Mouse (Mus musculus) heart, embryonic 14.5 days (tissue): Measurements from ENCODE around the gene Ube2cbp. TPM values are rescaled to one million over a fixed set of nuclear protein-coding genes. Genes with fewer than 3 reads are reported as not detected.

Source experiments
- ATAC-seq: fragments of 200-750 bp; cut with Nextera tagmentation; 2 replicates; pipeline ENCODE4 v1.8.0; 2017; ENCODE audit warnings: low read depth, moderate TSS enrichment; ENCODE audit not compliant: insufficient number of reproducible peaks, insufficient read depth, low FRiP score
- H3K27ac ChIP-seq, 2 experiments: fragments of 200-500 bp in 1 of 2; fragments of 300-500 bp in 1 of 2; sonication (generic) in 1 of 2; replicated peaks in 1 of 2; 2 replicates each; pipeline ENCODE4 v1.5.1; 2012 to 2014; ENCODE audit warnings: low read depth in 2 of 2, low read length in 2 of 2, control low read depth in 1 of 2, mild to moderate bottlenecking in 1 of 2, mixed read lengths in 1 of 2; ENCODE audit not compliant: control insufficient read depth in 1 of 2, insufficient read depth in 1 of 2
- H3K27me3 ChIP-seq: fragments of 300-500 bp; sonication (generic); 2 replicates; pipeline ENCODE4 v1.6.1; 2014; ENCODE audit warnings: mild to moderate bottlenecking, low read length, control low read depth; ENCODE audit not compliant: control insufficient read depth, insufficient read depth
- H3K36me3 ChIP-seq: fragments of 300-500 bp; sonication (generic); 2 replicates; pipeline ENCODE4 v1.6.1; 2014; ENCODE audit warnings: mild to moderate bottlenecking, control low read depth, low read length, mixed read lengths; ENCODE audit not compliant: control insufficient read depth, insufficient read depth
- H3K4me1 ChIP-seq, 2 experiments: fragments of 200-500 bp in 1 of 2; fragments of 300-500 bp in 1 of 2; sonication (generic) in 1 of 2; 2 replicates each; pipeline ENCODE4 v1.6.1; 2012 to 2014; ENCODE audit warnings: low read length in 2 of 2, control low read depth in 1 of 2, mixed read lengths in 1 of 2; ENCODE audit not compliant: control insufficient read depth in 2 of 2, insufficient read depth in 2 of 2
- H3K4me2 ChIP-seq: fragments of 300-500 bp; sonication (generic); 2 replicates; pipeline ENCODE4 v1.6.1; 2014; ENCODE audit warnings: mild to moderate bottlenecking, low read length
- H3K4me3 ChIP-seq, 2 experiments: fragments of 200-500 bp in 1 of 2; fragments of 300-500 bp in 1 of 2; sonication (generic) in 1 of 2; 2 replicates each; pipeline ENCODE4 v1.5.1; 2012 to 2014; ENCODE audit warnings: low read length in 2 of 2, mild to moderate bottlenecking in 2 of 2, control low read depth in 1 of 2, low read depth in 1 of 2, moderate library complexity in 1 of 2; ENCODE audit not compliant: control insufficient read depth in 1 of 2, insufficient read depth in 1 of 2
- H3K9ac ChIP-seq: fragments of 300-500 bp; sonication (generic); 2 replicates; pipeline ENCODE4 v1.6.1; 2014; ENCODE audit warnings: mild to moderate bottlenecking, low read length
- H3K9me3 ChIP-seq: fragments of 300-500 bp; sonication (generic); 2 replicates; pipeline ENCODE4 v1.6.1; 2016; ENCODE audit warnings: low read length, control low read depth; ENCODE audit not compliant: control insufficient read depth
- WGBS: fragments of 180-500 bp; shearing (Covaris S2); extraction: QIAGEN DNeasy Blood & Tissue Kit; methylation state at CpG from one replicate; pipeline ENCODE4 v1.1.7; 2014; 5-methylcytosine and 5-hydroxymethylcytosine counted together
- polyA plus RNA-seq: library from polyadenylated mRNA; unstranded; fragments of >200 nt; fragmentation: Nextera tagmentation; extraction: Ambion mirVana; gene quantifications from 2 replicates; pipeline ENCODE4 v1.2.1, GENCODE M21; 2014

Ube2cbp gene
- 4.1 and 4.6 TPM in 2 replicates for polyA plus RNA-seq

GRCm38 (mm10) chr9:86464151-86465105 lies at the start of gene Ube2cbp:
Gene Ube2cbp, minus strand, starts transcription at chr9:86464950.
- 2% methylated on average over 70 of the region's 70 CpGs for WGBS
- peak within 1 kb of the TSS; percentile 70 to 80 for H3K4me3 ChIP-seq
- ATAC-seq = peak; percentile 81
- H3K4me1 ChIP-seq = peaks cover 0 to 6% of the 10 kb centered on the region in 2 experiments; a peak in 1 of 4 replicates
- H3K9me3 ChIP-seq = no peaks in the 10 kb centered on the region
- H3K9ac ChIP-seq = peak within 1 kb of the TSS; percentile 84
- H3K36me3 ChIP-seq = no peaks in the 10 kb centered on the region
- H3K27me3 ChIP-seq = peaks cover 7% of the 10 kb centered on the region
- H3K4me2 ChIP-seq = peak within 1 kb of the TSS; percentile 75
- peak within 1 kb of the TSS; percentile 65 to 71; a peak in 2 of 4 replicates for H3K27ac ChIP-seq

- 59% methylated on average over 3 of the region's 3 CpGs for WGBS
- peaks cover 56% of the 10 kb centered on the region for H3K36me3 ChIP-seq
- no peaks in the 10 kb centered on the region for H3K27me3 ChIP-seq
- no peak overlapping the region for H3K9ac ChIP-seq
- no peaks in the 10 kb centered on the region for H3K9me3 ChIP-seq
- no peak overlapping the region for H3K4me2 ChIP-seq
- ATAC-seq = no peak
- no peak overlapping the region for H3K27ac ChIP-seq
- H3K4me1 ChIP-seq = no peaks in the 10 kb centered on the region
- H3K4me3 ChIP-seq = no peak overlapping the region
These were observed 49.6 kb upstream of the Ube2cbp start for GRCm38 (mm10) chr9:86514390-86514789.

- H3K36me3 ChIP-seq = peaks cover 56% of the 10 kb centered on the region
- WGBS = 50% methylated on average over 5 of the region's 5 CpGs
- no peaks in the 10 kb centered on the region for H3K4me1 ChIP-seq
- H3K27ac ChIP-seq = no peak overlapping the region
- H3K27me3 ChIP-seq = no peaks in the 10 kb centered on the region
- H3K9me3 ChIP-seq = no peaks in the 10 kb centered on the region
- no peak overlapping the region for H3K4me2 ChIP-seq
- H3K4me3 ChIP-seq = no peak overlapping the region
- ATAC-seq = no peak
- H3K9ac ChIP-seq = no peak overlapping the region
These were observed 49.0 kb upstream of the Ube2cbp start for GRCm38 (mm10) chr9:86513733-86514132.

GRCm38 (mm10) chr9:86507437-86507836 lies 42.7 kb upstream of the Ube2cbp start:
- WGBS = 81% methylated on average over 4 of the region's 4 CpGs
- ATAC-seq = no peak
- no peak overlapping the region for H3K4me3 ChIP-seq

GRCm38 (mm10) chr9:86499083-86499482 lies 34.3 kb upstream of the Ube2cbp start:
- Histone ChIP-seq H3K27me3 (no peaks in the 10 kb centered on the region), H3K4me1 (no peaks in the 10 kb centered on the region), H3K9ac (no peak overlapping the region), H3K36me3 (peaks cover 57% of the 10 kb centered on the region), H3K4me2 (no peak overlapping the region), H3K9me3 (no peaks in the 10 kb centered on the region), H3K27ac (no peak overlapping the region), H3K4me3 (no peak overlapping the region)
- ATAC-seq = no peak
- WGBS = 91% methylated on average over 3 of the region's 3 CpGs

More at GRCm38 (mm10) chr9:86507437-86507836, 42.7 kb upstream of the Ube2cbp start:
- no peaks in the 10 kb centered on the region for H3K27me3 ChIP-seq
- H3K36me3 ChIP-seq = peaks cover 50% of the 10 kb centered on the region
- no peak overlapping the region for H3K4me2 ChIP-seq
- H3K9ac ChIP-seq = no peak overlapping the region
- no peak overlapping the region for H3K27ac ChIP-seq
- no peaks in the 10 kb centered on the region for H3K4me1 ChIP-seq
- H3K9me3 ChIP-seq = no peaks in the 10 kb centered on the region

- Histone ChIP-seq H3K27me3 (no peaks in the 10 kb centered on the region), H3K9ac (no peak overlapping the region)
- ATAC-seq = no peak
These were observed 31.5 kb upstream of the Ube2cbp start for GRCm38 (mm10) chr9:86496261-86496660.

GRCm38 (mm10) chr9:86491740-86492139 lies 27.0 kb upstream of the Ube2cbp start:
- Histone ChIP-seq H3K36me3 (peaks cover 45% of the 10 kb centered on the region), H3K27ac (no peak overlapping the region)
- no peak for ATAC-seq

More at GRCm38 (mm10) chr9:86496261-86496660, 31.5 kb upstream of the Ube2cbp start:
- no peak overlapping the region for H3K4me2 ChIP-seq
- H3K4me3 ChIP-seq = no peak overlapping the region
- peaks cover 51% of the 10 kb centered on the region for H3K36me3 ChIP-seq
- no peaks in the 10 kb centered on the region for H3K4me1 ChIP-seq
- WGBS = 90% methylated on average over 4 of the region's 4 CpGs
- H3K9me3 ChIP-seq = no peaks in the 10 kb centered on the region
- no peak overlapping the region for H3K27ac ChIP-seq

More at GRCm38 (mm10) chr9:86491740-86492139, 27.0 kb upstream of the Ube2cbp start:
- Histone ChIP-seq H3K4me1 (no peaks in the 10 kb centered on the region), H3K4me3 (no peak overlapping the region), H3K9ac (no peak overlapping the region), H3K27me3 (no peaks in the 10 kb centered on the region), H3K4me2 (no peak overlapping the region), H3K9me3 (no peaks in the 10 kb centered on the region)
- WGBS = 95% methylated on average over 2 of the region's 2 CpGs
